ENCODE assay signal across 50 mouse cellular contexts in genomic region chr7:17171827-17172226, GRCm38 (mm10). TPM values are rescaled to one million over a fixed set of nuclear protein-coding genes. Genes with fewer than 3 reads are reported as not detected.
"Had no signal": no experiment of that assay in that cellular context is flagged by ENCODE, and none has a peak within 500 bp of the region (broad histone marks: within the 10 kb centered on the region; RNA-seq: fewer than 3 reads in every experiment).

No protein-coding gene starts in this region.

- H3K9ac ChIP-seq: heart, embryonic 12.5 days; heart, embryonic 13.5 days; heart, embryonic 15.5 days; hindbrain, embryonic 12.5 days; hindbrain, embryonic 13.5 days; hindbrain, embryonic 14.5 days; hindbrain, embryonic 15.5 days; intestine, embryonic 15.5 days; kidney, embryonic 15.5 days had no signal

- DNase-seq: heart, postnatal 10 days; heart, postnatal 14 days; heart, postnatal 36 days; heart, postnatal 4 days; kidney, adult 11 months; kidney, adult 18-20 months; kidney, adult 2 months; kidney, adult 8-10 months; kidney, adult 9 months; kidney, postnatal 10 days; kidney, postnatal 14 days; kidney, postnatal 25 days; kidney, postnatal 4 days; layer of hippocampus, adult 9-11 months; layer of hippocampus, postnatal 36 days had no signal

- H3K27me3 ChIP-seq: heart, embryonic 12.5 days; heart, embryonic 13.5 days; heart, embryonic 15.5 days; hindbrain, embryonic 12.5 days; hindbrain, embryonic 13.5 days; hindbrain, embryonic 15.5 days; intestine, embryonic 15.5 days; kidney, embryonic 15.5 days had no signal

- H3K36me3 ChIP-seq: heart, embryonic 12.5 days; heart, embryonic 13.5 days; heart, embryonic 15.5 days; hindbrain, embryonic 10.5 days; hindbrain, embryonic 12.5 days; hindbrain, embryonic 13.5 days; hindbrain, embryonic 15.5 days; intestine, embryonic 15.5 days; kidney, embryonic 15.5 days had no signal

- H3K4me2 ChIP-seq: heart, embryonic 11.5 days; heart, embryonic 12.5 days; heart, embryonic 13.5 days; heart, embryonic 15.5 days; hindbrain, embryonic 12.5 days; hindbrain, embryonic 13.5 days; hindbrain, embryonic 14.5 days; hindbrain, embryonic 15.5 days; intestine, embryonic 15.5 days; kidney, embryonic 15.5 days had no signal

- ATAC-seq: hindbrain, embryonic 16.5 days; hindbrain, postnatal 0 days; inflammation-experienced regulatory T-cells, adult 6 months; intestine, embryonic 15.5 days; intestine, embryonic 16.5 days; intestine, postnatal 0 days had no signal

- H3K4me1 ChIP-seq: heart, embryonic 12.5 days; heart, embryonic 13.5 days; heart, embryonic 15.5 days; hindbrain, embryonic 10.5 days; hindbrain, embryonic 12.5 days; hindbrain, embryonic 13.5 days; hindbrain, embryonic 15.5 days; intestine, embryonic 15.5 days; kidney, embryonic 15.5 days had no signal

- H3K27ac ChIP-seq: heart, embryonic 13.5 days; heart, embryonic 15.5 days; hindbrain, embryonic 10.5 days; hindbrain, embryonic 12.5 days; hindbrain, embryonic 13.5 days; hindbrain, embryonic 14.5 days; hindbrain, embryonic 15.5 days; hindbrain, postnatal 0 days; intestine, embryonic 15.5 days; kidney, embryonic 15.5 days; kidney, postnatal 0 days; layer of hippocampus, adult 2 months; left cerebral cortex, adult 2 months had no signal

- H3K9me3 ChIP-seq: heart, embryonic 15.5 days; intestine, embryonic 15.5 days; kidney, embryonic 15.5 days had no signal

- H3K4me3 ChIP-seq: heart, embryonic 12.5 days; heart, embryonic 13.5 days; heart, embryonic 15.5 days; hindbrain, embryonic 10.5 days; hindbrain, embryonic 12.5 days; hindbrain, embryonic 13.5 days; hindbrain, embryonic 15.5 days; intestine, embryonic 15.5 days; kidney, embryonic 15.5 days; layer of hippocampus, adult 2 months; left cerebral cortex, adult 2 months had no signal

RNA-seq across cellular contexts. Expression of gene Ceacam3, which starts 21.7 kb away (rescaled TPM):
- total RNA-seq: heart, postnatal 10 days; heart, postnatal 14 days; heart, postnatal 25 days; heart, postnatal 36 days; heart, postnatal 4 days; hematopoietic stem cell, adult 5-6 weeks; layer of hippocampus, adult 18-20 months; layer of hippocampus, adult 2 months; layer of hippocampus, postnatal 25 days; layer of hippocampus, postnatal 36 days; left cerebral cortex, adult 8-10 months had no signal
- polyA plus RNA-seq: heart, embryonic 11.5 days; heart, embryonic 12.5 days; heart, embryonic 13.5 days; heart, embryonic 14.5 days; heart, embryonic 15.5 days; heart, embryonic 16.5 days; heart, postnatal 0 days; hindbrain, embryonic 10.5 days; hindbrain, embryonic 11.5 days; hindbrain, embryonic 12.5 days; hindbrain, embryonic 13.5 days; hindbrain, embryonic 14.5 days; hindbrain, embryonic 15.5 days; hindbrain, embryonic 16.5 days; intestine, embryonic 14.5 days; intestine, embryonic 15.5 days; intestine, postnatal 0 days; kidney, embryonic 14.5 days; kidney, embryonic 15.5 days; kidney, embryonic 16.5 days; kidney, postnatal 0 days; large intestine, adult 2 months had no signal

RNA-seq across cellular contexts. Expression of gene Psg29, which starts 31.4 kb away (rescaled TPM):
- total RNA-seq: heart, postnatal 10 days; heart, postnatal 14 days; heart, postnatal 25 days; heart, postnatal 36 days; heart, postnatal 4 days; hematopoietic stem cell, adult 5-6 weeks; layer of hippocampus, adult 18-20 months; layer of hippocampus, adult 2 months; layer of hippocampus, adult 8-10 months; layer of hippocampus, postnatal 14 days; layer of hippocampus, postnatal 36 days; left cerebral cortex, adult 18-20 months; left cerebral cortex, adult 2 months had no signal
- polyA plus RNA-seq: heart, embryonic 11.5 days; heart, embryonic 12.5 days; heart, embryonic 13.5 days; heart, embryonic 14.5 days; heart, embryonic 15.5 days; heart, embryonic 16.5 days; heart, postnatal 0 days; hindbrain, embryonic 10.5 days; hindbrain, embryonic 11.5 days; hindbrain, embryonic 12.5 days; hindbrain, embryonic 13.5 days; hindbrain, embryonic 14.5 days; hindbrain, embryonic 15.5 days; hindbrain, embryonic 16.5 days; hindbrain, postnatal 0 days; inflammation-experienced regulatory T-cells, adult 6 months; intestine, embryonic 14.5 days; intestine, embryonic 15.5 days; intestine, embryonic 16.5 days; intestine, postnatal 0 days; kidney, adult 2 months; kidney, embryonic 14.5 days; kidney, embryonic 15.5 days; kidney, embryonic 16.5 days; kidney, postnatal 0 days; large intestine, adult 2 months had no signal
